Mouse (Mus musculus): ENCODE results near the gene Dcaf17.

Dcaf17 gene

DNA sequence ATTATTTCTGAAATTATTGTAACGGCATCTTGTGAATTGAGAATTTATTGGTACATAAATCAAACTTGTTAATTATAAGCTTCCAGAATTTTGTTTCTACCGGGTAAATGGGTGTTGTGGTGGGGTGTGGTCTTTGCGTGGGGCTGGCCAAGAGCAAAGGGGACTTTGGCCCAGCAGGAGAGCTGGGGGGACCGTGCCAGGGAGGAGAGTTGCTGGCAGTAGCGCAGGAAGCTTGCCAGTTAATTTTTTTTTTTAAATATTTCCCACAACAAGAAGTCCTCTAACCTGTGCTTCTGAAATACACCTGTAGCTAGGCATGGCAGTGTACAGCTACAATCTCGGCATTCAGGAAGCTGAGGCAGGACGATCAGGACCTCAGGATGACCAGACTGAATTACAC, 4.6 kb upstream of the Dcaf17 start:
- in situ Hi-C loops (cut with MboI, MseI) = no loop called here

DNA sequence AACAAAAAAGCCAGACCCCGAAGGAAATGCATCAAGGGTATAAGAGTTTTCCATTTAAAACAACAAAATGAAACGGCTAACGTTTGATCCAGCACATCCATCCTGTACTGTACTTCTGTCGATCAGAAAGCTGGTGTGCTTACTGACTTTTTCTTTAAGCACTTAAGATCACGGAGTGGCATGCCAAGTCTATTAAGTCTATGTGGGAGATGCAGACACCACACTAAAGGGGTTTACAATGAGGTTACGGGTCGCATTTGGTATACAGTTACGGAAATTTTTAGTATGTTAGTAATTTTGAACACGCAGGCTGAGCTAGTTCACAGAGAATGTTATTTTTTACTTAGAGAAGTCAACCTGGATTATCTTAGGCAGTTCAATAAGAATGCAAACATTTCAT, 412 bp upstream of the Dcaf17 start:
- in situ Hi-C loops (cut with MboI, MseI) = no loop called here

DNA sequence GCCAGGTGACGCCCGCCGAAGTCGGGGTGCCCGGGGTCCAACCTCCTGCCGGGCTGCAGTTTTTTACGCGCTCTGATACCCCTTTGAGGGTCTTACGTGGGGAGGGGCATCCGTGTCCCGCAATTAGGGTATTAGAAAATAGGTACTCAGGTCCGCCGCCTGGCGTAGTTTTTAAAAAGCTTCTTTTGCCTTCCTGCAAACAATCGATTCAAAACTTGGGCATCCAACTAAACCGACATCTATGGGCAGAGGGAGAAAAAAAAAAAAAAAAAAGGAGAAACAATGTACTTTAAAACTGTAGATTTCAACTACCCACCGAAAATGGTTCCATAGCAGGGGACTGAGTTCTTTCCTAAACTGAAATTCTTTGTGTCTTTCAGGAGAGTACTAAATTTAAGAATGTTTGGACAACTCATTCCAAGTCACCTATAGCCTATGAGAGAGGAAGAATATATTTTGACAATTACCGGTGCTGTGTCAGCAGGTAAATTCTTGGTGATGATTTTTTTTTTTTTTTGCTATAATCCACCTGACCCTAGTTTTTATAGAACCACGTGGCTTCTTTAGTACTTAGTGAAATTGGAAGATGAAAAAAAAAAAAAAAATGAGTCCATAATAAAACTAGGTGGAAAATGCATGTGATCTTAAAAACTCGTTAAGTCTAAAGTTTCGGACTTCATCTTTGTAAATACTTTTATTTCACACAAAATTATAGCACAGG, 1.1 kb downstream of the Dcaf17 start:
- in situ Hi-C loops (cut with MboI, MseI) = no loop called here

DNA sequence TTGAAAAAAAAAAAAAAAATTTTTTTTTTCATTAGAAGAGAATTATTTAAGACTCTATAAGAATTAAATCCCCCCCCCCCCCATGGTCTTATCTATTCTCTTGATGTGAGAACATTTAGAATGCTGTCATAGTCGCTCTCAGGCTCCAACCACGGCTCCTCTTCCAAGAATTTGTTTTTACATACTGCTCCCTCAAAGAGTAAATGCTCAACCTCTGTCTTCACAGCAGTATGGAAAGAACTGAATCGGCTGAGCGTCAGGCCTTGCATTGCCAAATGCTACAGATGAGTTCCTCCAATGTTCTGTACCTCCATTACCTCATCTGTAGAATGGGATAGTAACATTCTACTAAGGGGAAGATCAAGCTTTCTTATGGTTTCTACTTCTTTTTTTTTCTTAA, 16.5 kb downstream of the Dcaf17 start:
- in situ Hi-C loops (cut with MboI, MseI) = no loop called here

DNA sequence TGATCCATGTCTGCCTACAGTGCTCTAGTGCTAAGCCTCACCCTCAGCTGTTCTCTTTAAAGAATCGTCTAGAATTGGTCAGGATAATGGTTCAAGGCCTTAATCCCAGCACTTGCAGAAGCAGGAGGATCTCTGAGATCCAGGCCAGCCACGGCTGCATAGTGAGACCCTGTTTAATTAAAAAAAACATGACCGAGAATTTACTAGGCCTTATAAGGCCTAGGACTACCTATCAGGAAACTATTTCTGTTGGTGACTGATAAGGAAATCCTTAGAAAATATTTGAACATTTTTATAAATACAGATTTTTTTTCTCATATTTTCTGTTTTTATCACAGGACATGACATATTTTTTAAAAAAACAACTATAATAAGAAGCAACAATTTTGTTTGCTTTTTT, 18.2 kb downstream of the Dcaf17 start:
- in situ Hi-C loops (cut with MboI, MseI) = no loop called here

DNA sequence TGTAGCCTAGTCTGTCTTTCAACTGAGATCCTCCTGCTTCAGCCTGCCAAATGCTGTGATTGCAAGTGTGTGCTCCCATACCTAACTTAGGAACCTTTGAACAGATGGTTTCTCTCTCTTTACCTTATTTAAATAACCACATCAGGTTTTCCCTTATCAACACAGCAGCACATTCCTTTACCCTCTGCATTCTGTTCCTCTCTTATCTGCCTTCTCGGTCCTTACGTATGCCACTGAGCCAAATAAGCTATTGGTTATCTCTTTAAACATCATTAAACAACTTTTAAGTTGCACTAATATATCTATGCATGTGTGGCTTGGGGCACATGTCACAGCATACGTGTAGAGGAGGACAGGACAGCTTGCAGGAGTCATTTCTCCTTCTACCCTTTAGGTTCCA, 18.7 kb downstream of the Dcaf17 start:
- in situ Hi-C loops (cut with MboI, MseI) = no loop called here

DNA sequence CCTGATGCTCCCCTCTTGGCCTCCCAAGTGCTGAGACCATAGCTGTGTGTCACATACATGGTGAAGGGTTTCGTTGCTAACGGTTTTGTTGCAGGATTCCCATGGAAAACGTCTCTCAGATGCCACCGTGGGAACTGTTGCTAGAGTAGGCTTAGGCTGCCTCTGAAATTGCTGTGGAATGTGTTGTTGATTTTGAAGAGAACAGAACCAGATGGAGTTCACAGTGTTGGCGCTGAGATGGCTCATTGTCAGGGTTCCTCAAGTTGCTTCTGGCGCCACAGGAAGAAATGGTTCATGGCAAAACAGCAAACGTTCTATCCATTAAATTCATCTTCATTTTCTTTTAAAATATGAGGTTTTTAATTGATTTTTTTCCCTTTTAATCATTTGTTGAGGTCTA, 27.3 kb downstream of the Dcaf17 start:
- in situ Hi-C loops (cut with MboI, MseI) = no loop called here

DNA sequence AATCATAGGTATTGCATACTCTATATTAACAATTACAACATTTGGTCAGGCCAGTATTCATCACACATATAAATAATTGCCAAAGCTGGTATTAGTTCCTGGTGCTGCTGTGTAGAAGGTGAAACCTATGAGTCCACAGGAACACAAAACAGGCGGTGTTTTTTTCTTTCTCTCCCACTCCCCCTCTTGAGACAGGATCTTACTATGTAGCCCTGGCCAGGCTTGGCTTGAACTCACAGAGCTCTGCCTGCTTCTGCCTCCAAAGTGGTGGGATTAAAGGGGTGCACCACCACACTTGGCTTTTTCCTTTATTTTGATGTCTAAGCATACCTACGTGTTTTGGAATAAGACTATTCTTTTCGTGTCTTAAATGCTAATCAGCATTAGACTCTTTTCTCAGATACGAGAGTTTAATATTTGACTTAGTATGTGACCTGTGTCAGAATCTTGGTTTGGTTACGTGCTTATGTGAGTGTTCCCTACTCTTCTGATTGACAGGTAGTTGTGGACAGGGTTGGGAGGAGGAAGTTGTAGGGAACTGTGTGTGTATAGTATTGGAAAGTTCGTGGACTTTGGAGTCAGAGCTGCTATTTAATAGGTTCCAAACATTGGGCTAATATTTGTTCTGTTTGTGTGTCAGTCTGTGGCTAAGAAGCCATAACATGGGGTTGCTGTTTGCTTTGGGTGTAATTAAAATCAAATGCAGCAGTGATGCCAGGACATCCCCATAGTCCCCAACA, 28.5 kb downstream of the Dcaf17 start:
- in situ Hi-C loops (cut with MboI, MseI) = no loop called here

DNA sequence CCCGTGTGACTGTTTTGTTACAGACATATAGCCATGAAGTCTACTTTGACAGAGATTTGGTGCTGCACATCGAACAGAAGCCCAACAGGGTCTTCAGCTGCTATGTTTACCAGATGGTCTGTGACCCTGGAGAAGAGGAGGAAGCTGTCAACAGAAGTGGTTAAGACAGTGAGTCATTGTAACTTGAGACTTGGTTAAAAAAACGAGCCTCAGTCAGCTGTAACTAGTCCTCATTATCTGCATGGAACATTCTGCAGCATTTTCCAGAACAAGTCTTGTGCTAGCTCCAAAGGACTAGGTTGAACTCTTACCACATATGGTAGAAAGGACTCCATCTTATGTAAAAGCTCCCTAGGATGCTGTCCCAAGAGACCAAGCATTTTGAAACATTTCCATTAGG, 34.6 kb downstream of the Dcaf17 start:
- in situ Hi-C loops (cut with MboI, MseI) = no loop called here

DNA sequence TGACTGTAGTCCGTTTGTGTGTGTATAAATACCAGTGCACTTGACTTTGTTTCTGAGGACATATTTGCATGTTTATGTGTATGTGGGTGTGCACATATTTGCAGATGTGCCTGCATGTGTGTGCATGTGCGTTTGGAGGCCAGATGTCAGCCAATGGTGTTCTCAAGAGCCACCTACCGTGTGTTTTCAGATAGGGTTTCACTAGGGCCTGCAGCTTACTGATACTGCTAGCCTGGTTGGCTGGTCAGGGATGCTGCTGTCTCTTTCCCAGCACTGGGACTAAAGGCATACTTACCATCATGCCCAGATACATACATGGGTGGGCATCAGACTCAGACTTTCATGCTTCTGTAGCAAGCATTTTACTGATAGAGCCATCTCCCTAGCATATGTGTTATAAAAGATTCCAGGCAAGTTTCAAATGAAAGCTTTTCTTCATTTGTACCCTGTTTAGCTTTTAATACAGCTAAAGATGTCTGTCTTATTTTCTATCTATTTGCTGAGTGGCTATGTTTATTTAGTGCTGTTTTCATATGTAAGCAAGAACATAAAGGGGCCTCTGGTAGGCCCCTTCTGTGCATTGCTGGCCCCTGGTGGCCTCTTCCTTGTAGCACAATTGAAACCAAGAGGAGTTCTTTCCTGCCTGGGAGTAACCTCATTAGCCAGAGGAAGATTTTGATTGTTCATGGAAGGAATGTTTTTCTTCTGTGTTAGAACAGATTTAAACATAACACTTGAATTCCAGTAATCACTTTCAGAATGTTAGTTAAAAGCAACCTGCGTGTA, 35.7 kb downstream of the Dcaf17 start:
- in situ Hi-C loops (cut with MboI, MseI) = no loop called here

DNA sequence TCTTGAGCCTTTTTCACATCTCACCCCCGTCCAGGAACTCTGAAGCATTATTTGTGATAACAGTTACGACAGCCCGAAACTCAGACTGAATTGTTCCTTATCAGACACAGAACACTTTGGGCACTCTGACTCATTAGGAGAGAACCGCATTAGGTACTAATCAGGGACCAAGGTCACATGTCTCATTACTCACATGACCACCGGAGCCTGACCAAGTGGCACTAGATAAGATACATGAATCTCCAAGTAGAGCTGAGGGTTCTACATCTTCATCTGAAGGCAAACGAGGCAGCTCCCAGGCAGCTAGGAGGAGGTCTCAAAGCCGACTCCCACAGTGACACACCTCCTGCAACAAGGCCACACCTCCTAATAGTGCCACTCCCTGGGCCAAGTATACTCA, 41.0 kb downstream of the Dcaf17 start:
- in situ Hi-C loops (cut with MboI, MseI) = loop anchor here in 1 of 2 experiments (5.0 kb wide), 1 partner anchor 54 kb away; no protein-coding TSS in a partner anchor

DNA sequence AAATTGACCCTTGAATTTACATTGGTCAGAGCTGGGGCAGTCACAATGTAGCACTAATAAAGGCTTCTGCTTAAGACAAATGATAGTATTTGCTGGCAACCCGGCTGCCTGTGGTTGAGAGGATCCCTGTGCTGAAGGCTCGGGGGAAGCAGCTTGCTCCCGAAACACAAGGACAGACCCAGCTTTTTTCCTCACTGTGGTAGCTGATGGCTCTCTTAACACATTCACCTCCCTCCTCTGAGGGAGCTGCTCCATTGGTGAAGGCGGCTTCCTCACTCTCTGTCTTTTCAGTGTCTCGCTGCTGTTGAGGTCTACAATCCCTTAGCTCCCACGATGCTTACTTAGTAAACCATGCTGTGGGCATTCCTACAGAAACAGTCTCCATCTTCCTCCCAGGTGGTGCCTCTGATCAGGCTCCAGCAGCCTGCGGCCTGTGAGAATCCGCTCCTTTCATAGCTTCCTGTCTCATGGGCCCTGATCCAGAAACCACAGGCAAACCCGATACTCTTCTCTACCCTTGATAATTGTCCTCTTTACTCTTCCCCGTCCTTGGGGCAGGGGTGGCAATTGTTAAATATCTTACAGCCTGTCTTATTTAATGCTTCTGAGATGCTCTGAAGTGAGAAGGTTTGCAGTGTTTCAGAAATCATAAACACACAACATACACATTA, 47.6 kb downstream of the Dcaf17 start:
- in situ Hi-C loops (cut with MboI, MseI) = no loop called here

DNA sequence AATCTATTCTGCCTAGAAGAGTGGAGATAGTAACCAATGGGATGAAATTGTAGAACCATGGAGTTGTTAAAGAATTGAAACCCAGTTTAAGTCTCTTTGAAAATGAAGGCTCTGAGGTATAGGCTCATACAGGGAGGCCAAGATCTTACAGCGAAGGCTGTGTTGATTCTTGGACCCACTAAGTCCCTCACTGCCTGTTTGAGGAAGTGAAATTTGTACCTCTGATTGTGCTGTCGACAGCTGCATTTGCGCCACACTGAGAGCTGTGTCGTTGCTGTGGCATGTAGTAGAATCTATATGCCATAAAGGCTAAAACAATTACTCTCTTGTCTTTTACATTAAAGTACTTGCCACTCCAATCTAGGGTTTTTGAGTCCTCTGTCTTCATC, 48.2 kb downstream of the Dcaf17 start:
- in situ Hi-C loops (cut with MboI, MseI) = no loop called here

DNA sequence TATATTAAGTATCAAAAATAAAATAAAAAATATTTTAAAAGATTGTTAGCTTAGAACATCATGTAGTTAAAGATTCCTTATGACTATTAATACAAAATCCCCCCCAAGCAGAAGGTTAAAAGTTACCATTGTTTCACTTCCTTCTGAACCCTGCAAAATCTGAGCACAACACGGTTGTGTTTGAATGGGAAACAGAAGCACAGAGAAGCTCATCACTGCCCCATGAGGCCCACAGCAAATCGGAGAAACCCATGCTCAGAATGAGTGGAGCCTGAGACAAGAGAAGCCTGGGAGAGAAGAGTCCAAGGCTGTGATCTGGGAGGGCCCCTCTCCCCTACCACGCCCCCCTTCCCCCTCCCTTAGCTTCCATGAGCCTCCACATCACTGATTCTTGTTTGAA, 49.6 kb downstream of the Dcaf17 start:
- in situ Hi-C loops (cut with MboI, MseI) = loop anchor here in 1 of 2 experiments (5.0 kb wide), 2 partner anchors 72 to 402 kb away; no protein-coding TSS in a partner anchor

DNA sequence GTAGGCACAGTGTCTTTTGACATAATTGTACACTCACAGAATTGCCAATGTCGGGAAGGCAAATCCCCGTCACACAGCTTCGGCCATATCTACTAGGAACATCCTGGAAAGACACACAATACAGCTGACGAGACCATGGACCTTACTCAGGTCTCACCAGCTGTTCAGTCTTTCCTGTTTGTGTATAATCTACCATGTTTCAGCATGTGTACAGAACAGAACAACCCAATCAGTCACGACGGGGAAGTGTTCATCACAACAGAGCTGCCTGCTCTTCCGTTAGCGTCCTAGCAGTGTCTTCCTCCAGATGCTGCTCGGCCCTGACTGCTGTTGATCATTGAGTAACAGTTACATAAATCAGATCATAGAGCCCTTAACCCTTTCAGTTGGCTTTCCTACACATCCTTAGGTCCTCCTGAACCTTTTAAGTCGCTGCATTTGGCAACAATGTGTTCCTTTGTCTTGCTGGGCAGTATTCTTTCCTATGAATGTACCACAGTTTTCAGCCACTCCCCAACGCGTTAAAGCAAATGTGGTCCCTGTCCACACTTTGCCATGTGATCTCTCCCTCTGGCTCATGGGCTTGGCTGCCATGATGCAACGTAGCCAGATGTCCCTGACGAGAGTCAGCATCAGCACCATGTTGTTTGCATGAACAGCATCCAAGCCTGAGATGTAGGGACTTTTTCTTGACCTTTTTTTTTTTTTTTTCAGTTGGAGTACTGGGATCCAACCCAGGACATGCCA, 50.5 kb downstream of the Dcaf17 start:
- in situ Hi-C loops (cut with MboI, MseI) = loop anchor here in 1 of 2 experiments (5.0 kb wide), 2 partner anchors 73 to 403 kb away; no protein-coding TSS in a partner anchor

DNA sequence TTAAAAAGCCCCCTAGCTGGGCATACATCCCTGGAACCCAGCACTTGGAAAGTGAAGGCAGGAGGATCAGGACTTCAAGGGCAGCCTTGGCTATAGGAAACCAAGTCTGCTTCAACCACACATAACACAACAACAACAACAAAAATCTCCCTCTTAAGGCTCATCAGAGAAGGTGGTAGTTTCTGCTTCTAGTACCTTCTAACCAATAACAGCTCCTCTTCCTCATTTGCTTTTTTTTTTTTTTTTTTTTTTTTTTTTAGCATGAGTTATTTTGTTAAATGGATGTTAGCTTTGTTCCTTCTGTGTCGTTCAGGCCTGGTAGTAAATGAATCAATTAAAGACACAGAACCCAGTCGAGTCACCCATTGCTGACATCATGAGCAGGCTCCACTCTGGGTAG, 52.1 kb downstream of the Dcaf17 start:
- in situ Hi-C loops (cut with MboI, MseI) = loop anchor here in 1 of 2 experiments (5.0 kb wide), 2 partner anchors 75 to 405 kb away; no protein-coding TSS in a partner anchor

DNA sequence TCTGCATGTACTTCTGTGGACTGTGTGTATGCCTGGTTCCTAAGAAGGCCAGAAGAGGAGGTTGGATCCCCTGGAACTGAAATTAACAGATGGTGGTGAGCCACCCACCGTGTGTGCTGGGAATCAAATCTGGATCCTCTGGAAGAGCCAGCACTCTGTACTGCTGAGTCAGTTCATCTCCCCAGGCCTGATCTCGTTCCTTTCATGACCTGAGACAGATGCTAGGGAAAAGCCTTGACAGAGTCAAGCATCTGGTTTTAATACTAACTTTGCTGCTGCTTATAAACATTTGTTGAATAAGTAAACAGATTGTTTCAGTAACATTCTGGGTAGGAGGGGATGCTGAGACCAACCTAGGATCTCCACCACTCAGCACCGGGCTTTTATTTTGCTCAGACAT, 53.4 kb downstream of the Dcaf17 start:
- in situ Hi-C loops (cut with MboI, MseI) = loop anchor here in 1 of 2 experiments (5.0 kb wide), 2 partner anchors 76 to 406 kb away; no protein-coding TSS in a partner anchor

DNA sequence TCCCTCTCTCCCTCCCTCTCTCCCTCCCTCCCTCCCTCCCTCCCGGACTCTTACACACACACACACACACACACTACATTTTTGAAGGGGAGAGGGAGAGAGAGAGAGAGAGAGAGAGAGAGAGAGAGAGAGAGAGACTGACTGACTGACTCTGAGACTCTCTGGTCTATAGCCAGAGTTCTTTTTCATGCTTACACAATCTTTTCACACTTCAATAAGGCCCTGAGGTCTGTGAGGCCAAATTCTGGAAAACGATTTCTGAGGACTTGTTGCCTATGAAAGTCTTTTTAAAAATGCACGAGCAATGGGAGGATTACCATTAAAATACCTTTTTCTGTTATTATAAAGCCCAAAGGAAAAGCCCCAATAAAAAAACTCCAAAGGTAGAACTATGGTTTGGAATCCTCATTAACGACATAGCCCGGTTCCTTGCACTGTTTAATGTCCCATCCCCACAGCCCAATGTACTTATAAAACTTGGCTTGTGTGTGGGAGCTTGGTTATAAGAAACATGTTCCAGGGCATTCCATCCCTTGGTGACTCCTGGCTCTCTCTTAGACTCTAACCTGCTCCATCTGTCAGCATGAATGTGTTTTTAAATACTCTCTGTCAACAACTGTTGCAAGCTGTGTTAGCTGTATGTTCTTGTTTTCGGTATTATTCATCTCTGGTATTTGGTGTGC, 58.5 kb downstream of the Dcaf17 start:
- in situ Hi-C loops (cut with MboI, MseI) = no loop called here

DNA sequence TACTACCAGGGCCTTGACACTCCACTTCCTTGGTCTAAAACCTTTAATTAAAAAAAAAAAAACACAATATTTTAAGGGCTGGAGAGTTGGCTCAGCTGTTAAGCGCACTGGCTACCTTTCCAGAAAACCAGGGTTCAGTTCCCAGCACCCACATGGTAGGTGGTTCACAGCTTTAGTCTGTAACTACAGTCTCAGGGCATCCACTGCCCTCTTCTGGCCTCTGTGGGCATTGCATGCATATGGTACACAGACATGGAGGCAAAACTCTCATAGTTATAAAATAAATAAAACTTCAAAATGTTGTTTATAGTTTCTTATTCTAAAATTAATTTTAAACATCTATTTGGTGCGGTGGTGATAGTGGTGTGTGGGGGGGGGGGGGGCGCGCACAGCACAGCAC, 61.0 kb downstream of the Dcaf17 start:
- in situ Hi-C loops (cut with MboI, MseI) = no loop called here
